Mouse (Mus musculus) retina, adult 2 months (tissue): ENCODE measurements around the gene Rpl21.

Experiments
- DNase-seq: peaks from one replicate; pipeline ENCODE4 v3.0.0-alpha.2; 2012; ENCODE audit warnings: low read depth, low spot score

Gene Rpl21

GRCm38 (mm10) chr5:146832769-146833448, at the start of gene Rpl21:
TSS of gene Rpl21 (plus strand) at chr5:146832890.
- DNase-seq = peak; percentile 91

DNA sequence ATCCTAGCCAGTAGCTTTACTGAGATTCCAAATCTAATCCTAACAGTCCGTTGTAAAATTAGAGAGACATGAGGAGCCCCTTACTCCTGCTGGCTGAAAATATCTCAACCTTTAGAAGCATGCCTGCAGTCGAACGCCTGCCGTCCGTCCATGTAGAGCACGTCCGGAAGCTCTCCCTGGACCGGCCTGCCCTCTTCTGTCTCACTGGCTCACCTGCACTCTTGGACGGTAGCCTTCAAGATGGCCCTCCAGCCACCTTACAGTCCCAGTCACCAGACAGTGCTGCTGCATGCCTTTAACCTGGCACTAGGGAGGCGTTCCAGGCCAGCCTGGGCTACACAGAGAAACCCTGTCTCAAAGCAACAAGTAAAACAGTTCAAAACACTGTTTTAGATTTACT, 49.4 kb upstream of the Rpl21 start:
- no peak for DNase-seq

- DNase-seq = no peak
These were observed 48.8 kb upstream of the Rpl21 start for GRCm38 (mm10) chr5:146783891-146784290.

- DNase-seq = no peak
These were observed 46.6 kb upstream of the Rpl21 start for GRCm38 (mm10) chr5:146786123-146786522.

GRCm38 (mm10) chr5:146789413-146789812, 43.3 kb upstream of the Rpl21 start:
- DNase-seq = no peak

DNA sequence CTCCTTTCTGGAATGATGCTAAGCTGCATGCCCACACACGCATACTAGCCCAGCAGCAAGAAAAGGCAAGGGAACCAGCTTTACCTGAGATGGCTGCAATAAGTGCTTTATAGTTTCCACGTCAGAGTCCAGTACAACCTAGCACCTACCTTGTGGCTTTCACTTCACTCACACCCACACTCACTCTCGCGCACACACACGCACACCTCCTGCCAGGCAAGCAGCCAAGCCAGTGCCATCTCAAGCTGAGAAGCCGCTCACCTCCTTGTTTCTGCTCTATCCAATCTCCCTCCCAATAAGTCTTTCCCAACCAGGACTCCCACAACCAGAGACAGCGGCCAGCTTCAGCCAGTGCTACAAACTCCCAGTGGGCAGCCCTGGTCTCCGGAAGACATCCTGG, 41.7 kb upstream of the Rpl21 start:
- DNase-seq = no peak

DNA sequence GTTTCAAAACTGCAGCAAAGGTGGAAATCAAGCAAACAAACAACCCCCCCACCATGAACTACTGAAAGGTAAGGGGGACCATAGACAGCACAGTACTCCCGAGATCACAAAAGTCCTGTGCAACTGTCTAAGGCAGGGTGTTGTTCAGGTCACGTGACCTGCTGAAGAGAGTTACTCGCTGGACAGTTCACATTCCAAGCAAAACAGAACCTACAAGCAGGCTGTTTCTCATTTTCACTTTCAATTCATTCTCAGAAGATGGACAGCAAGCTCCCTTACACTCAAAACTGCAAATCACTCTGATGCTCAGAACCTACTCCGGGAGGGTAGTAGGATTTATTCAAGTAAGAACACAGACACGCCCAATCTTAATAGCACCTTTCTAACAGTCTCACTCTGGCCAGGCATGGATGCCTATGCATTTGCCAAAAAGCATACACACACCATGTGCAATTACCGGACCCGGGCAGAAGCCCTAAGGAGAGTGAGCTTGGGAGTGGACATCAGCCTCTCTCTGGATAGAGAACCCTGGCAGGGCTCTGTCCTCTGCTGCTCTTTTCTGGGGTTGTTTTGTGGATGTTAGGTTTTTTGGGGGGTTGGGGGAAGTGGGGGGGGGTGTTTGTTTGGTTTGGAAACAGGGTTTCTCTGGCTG, 40.4 kb upstream of the Rpl21 start:
- DNase-seq = no peak

- no peak for DNase-seq
These were observed 39.0 kb upstream of the Rpl21 start for GRCm38 (mm10) chr5:146793630-146794083.

GRCm38 (mm10) chr5:146794084-146794852, 38.4 kb upstream of the Rpl21 start:
- DNase-seq = no peak

GRCm38 (mm10) chr5:146794853-146795252, 37.8 kb upstream of the Rpl21 start, which contains the start of gene Usp12:
TSS of gene Usp12 (minus strand) at chr5:146795006.
- DNase-seq = peak; percentile 94

- no peak for DNase-seq
These were observed 37.0 kb upstream of the Rpl21 start for GRCm38 (mm10) chr5:146795728-146796127.

GRCm38 (mm10) chr5:146798031-146798430, 34.7 kb upstream of the Rpl21 start:
- DNase-seq = no peak

DNA sequence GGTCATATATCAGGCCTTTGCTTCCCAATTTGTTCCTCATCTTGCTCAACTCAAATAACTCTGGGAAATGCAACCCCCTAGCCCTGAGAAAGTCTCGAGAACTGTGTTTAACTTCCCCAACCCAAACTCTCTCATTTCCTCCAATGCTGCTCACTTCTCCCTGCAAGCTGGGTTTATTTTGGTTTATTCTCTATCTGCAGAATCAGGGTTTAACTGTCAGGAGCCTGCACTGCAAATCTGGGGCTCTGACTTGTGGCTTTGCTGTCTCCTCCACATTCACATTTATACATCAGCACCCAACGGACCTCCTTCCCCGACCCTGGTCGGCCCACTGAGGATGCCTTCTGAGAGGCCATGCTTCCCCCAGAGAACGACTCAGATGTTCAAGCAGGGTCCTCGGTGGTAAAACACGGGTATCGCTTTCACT, 26.7 kb upstream of the Rpl21 start:
- DNase-seq = no peak

GRCm38 (mm10) chr5:146809951-146810350, 22.7 kb upstream of the Rpl21 start:
- DNase-seq = no peak

- DNase-seq = no peak
These were observed 19.8 kb upstream of the Rpl21 start for GRCm38 (mm10) chr5:146812866-146813265.

DNA sequence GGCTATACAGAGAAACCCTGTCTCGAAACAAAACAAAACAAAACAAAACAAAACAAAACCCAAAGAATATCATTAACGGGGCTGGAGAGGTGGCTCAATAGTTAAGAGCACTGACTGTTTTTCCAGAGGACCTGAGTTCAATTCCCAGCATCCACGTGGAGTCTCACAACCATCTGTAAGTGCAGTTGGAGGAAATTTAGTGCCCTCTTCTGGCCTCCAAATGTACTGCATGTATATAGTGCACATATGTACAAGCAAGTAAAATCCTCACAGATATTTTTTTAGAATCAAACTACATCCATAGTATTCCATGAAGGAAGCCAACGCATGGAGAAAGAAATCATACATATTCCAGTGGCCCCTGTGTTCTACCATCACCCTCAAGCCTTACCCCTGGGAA, 19.3 kb upstream of the Rpl21 start:
- no peak for DNase-seq

- no peak for DNase-seq
These were observed 17.3 kb upstream of the Rpl21 start for GRCm38 (mm10) chr5:146815394-146815793.

DNA sequence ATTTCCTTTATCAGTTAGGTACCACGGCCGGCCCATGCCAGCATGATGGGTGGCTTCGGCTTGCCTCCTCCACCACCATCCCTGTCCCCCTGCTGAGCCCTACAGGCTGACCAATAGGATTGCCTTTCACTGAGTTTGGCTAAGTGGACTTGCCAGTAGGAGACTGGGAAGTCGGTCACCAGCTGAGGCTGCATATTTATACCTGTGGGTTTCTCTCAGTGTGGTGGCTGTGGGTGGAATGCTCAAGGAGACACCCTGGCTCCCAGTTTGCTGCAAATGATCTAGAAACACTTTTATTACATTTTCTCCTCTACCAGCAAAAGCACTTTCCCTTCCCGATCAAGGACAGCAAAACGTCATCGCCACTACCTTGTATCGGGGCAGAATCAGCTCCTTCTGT, 15.1 kb upstream of the Rpl21 start:
- DNase-seq = no peak

DNA sequence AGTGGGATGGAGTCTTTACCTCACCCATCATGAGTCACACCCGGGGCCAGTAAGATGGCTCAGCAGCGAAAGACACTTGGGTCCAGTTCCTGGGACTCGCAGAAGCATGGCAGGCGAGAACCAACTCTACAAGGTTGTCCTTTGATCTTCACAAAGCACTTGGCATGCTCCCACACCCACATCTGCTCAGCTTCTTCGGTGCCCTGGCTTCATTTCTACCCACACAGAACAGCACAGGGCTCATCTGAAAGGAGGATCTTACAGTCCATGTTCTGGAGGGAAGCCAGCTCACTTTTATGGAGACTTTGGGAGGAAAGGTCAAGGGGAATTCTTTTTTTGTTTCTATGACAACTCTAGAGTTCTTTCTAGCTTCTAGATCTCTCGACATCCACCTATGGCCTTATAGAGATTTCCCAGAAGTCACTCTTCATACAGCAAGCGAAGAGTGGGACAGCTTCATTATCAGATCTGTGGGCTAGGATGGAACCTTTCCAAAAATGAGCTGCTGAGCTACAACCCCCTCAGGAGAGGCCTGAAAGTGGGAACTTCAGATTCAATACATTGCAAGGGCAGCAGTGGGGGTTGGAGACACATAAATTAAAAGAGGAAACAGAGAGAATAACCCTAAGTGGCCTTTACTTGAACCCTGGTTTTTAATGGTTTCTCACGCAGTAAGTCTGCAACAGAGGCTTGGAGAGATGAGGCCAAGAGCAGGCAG, 13.6 kb upstream of the Rpl21 start:
- no peak for DNase-seq

- DNase-seq = no peak
These were observed 9.7 kb upstream of the Rpl21 start for GRCm38 (mm10) chr5:146823005-146823404.

DNA sequence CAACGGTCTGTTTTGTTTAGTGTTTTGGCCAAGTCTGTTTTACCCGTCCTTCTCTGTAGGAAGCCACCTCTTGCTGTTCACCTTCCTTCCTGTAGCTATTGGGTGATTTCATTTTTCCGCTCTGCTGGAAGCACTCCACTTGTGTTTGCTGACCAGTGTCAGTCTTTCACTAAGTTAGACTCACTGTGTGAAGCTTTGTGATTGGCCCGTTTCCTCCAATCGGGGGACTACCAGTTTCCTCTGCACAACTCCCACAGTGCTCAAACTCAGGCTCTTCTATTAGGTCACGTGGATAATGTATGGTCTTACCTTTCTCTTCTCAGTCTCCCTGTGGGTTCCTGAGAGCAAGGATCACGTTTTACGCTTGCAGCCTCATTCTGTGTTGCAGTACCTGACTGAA, 3.2 kb upstream of the Rpl21 start:
- no peak for DNase-seq

GRCm38 (mm10) chr5:146832435-146832768, 288 bp upstream of the Rpl21 start:
- DNase-seq = no peak
